Mouse (Mus musculus): ENCODE results near the gene Epb41l2.

DNA sequence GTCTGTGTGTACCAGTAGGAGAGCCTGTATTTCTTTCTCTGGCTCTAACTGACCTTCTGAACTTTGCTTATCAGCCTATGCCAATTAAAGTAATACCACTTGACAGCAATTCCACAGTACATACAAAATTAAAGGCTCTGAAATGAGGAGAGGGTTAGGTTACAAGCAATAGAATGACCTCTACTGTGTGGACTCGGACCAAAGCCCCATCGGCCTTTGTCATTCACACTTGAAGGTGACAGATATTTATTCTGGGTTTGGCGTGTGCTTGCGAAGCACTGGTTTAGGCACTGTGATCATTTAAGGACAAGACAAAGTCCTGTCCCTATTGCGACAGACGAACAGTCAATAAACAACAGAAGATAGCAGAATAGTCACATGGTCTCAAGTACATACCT, 180.2 kb downstream of the Epb41l2 start:
- TF ChIP-seq CTCF (IDR thresholded peaks at IDR 0.05; ENCODE audit: borderline replicate concordance, control insufficient read depth, extremely low read depth, insufficient read depth, low read length, poor library complexity) (no peak), POLR2A (IDR thresholded peaks at IDR 0.05; ENCODE audit: control insufficient read depth, extremely low read depth, insufficient read depth, low read length, poor library complexity) (no peak)
